Mouse (Mus musculus) ES-Bruce4 (cell line): ENCODE data around the gene Rad51.

Source experiments
- CTCF ChIP-seq: IDR thresholded peaks from one replicate; pipeline ENCODE4 v1.8.1; 2011; ENCODE audit warnings: low read depth, low read length
- EP300 ChIP-seq: IDR thresholded peaks from 2 replicates; pipeline ENCODE4 v1.6.1; 2011; ENCODE audit warnings: low read depth, low read length; ENCODE audit not compliant: insufficient read depth

GRCm38 (mm10) chr2:119163135-119163534 lies 50.5 kb downstream of the Rad51 start:
- TF ChIP-seq CTCF (no peak), EP300 (no peak)
